Mouse (Mus musculus) stomach, embryonic 16.5 days (tissue): ENCODE results near the gene Rcor2. TPM values are rescaled to one million over a fixed set of nuclear protein-coding genes. Genes with fewer than 3 reads are reported as not detected.

Experiments used
- ATAC-seq: fragments of 200-750 bp; cut with Nextera tagmentation; 2 replicates; pipeline ENCODE4 v1.8.0; 2017; ENCODE audit warnings: moderate number of reproducible peaks, moderate TSS enrichment; ENCODE audit not compliant: insufficient read depth, low FRiP score
- H3K27ac ChIP-seq: fragments of 300-500 bp; sonication (generic); 2 replicates; pipeline ENCODE4 v1.5.1; 2014; ENCODE audit warnings: low read length
- H3K27me3 ChIP-seq: fragments of 300-500 bp; sonication (generic); 2 replicates; pipeline ENCODE4 v1.6.1; 2014; ENCODE audit warnings: low read length, control low read depth, mixed read lengths; ENCODE audit not compliant: control insufficient read depth, insufficient read depth
- H3K36me3 ChIP-seq: fragments of 300-500 bp; sonication (generic); 2 replicates; pipeline ENCODE4 v1.6.1; 2014; ENCODE audit warnings: low read length; ENCODE audit not compliant: control insufficient read depth, insufficient read depth
- H3K4me1 ChIP-seq: fragments of 300-500 bp; sonication (generic); 2 replicates; pipeline ENCODE4 v1.6.1; 2014; ENCODE audit warnings: low read length, control low read depth, mixed read lengths; ENCODE audit not compliant: control insufficient read depth, insufficient read depth
- H3K4me2 ChIP-seq: fragments of 300-500 bp; sonication (generic); 2 replicates; pipeline ENCODE4 v1.6.1; 2014; ENCODE audit warnings: low read depth, low read length, mixed read lengths
- H3K4me3 ChIP-seq: fragments of 300-500 bp; sonication (generic); replicated peaks from 2 replicates; pipeline ENCODE4 v1.5.1; 2014; ENCODE audit warnings: mild to moderate bottlenecking, low read length
- H3K9ac ChIP-seq: fragments of 300-500 bp; sonication (generic); 2 replicates; pipeline ENCODE4 v1.6.1; 2014; ENCODE audit warnings: low read length
- H3K9me3 ChIP-seq: fragments of 300-500 bp; sonication (generic); replicated peaks from 2 replicates; pipeline ENCODE4 v1.6.1; 2016; ENCODE audit warnings: low read length, control low read depth; ENCODE audit not compliant: control insufficient read depth
- WGBS: fragments of 180-500 bp; shearing (Covaris S2); extraction: QIAGEN DNeasy Blood & Tissue Kit; methylation state at CpG from one replicate; pipeline ENCODE4 v1.1.7; 2014; 5-methylcytosine and 5-hydroxymethylcytosine counted together
- polyA plus RNA-seq: library from polyadenylated mRNA; unstranded; fragments of >200 nt; fragmentation: Nextera tagmentation; extraction: Ambion mirVana; gene quantifications from 2 replicates; pipeline ENCODE4 v1.2.1, GENCODE M21; 2015

Rcor2 gene
- polyA plus RNA-seq, 1 experiment from 2014 or later = 5.4 TPM

GRCm38 (mm10) chr19:7280557-7281330 lies 13.6 kb downstream of the Rcor2 start:
- Histone ChIP-seq H3K9me3 (no peaks in the 10 kb centered on the region), H3K27ac (peak overlapping the region; percentile 7; the same call in 1 of the 2 replicates), H3K9ac (no peak overlapping the region), H3K4me1 (peaks cover 18% of the 10 kb centered on the region), H3K4me3 (no peak overlapping the region), H3K27me3 (no peaks in the 10 kb centered on the region), H3K4me2 (no peak overlapping the region), H3K36me3 (peaks cover 26% of the 10 kb centered on the region)
- ATAC-seq = no peak
- 80% methylated on average over 18 of the region's 18 CpGs for WGBS

- 87% methylated on average over 12 of the region's 12 CpGs for WGBS
- no peaks in the 10 kb centered on the region for H3K9me3 ChIP-seq
- H3K4me3 ChIP-seq = no peak overlapping the region
- no peak overlapping the region for H3K27ac ChIP-seq
- ATAC-seq = no peak
- no peaks in the 10 kb centered on the region for H3K27me3 ChIP-seq
- H3K36me3 ChIP-seq = peaks cover 30% of the 10 kb centered on the region
- no peaks in the 10 kb centered on the region for H3K4me1 ChIP-seq
- no peak overlapping the region for H3K4me2 ChIP-seq
- no peak overlapping the region for H3K9ac ChIP-seq
Measured at GRCm38 (mm10) chr19:7286563-7287315, 19.6 kb downstream of the Rcor2 start.

GRCm38 (mm10) chr19:7288288-7288687 lies 21.2 kb downstream of the Rcor2 start:
- H3K4me1 ChIP-seq = peaks cover 6% of the 10 kb centered on the region; the same call in 1 of the 2 replicates
- peaks cover 24% of the 10 kb centered on the region for H3K36me3 ChIP-seq
- H3K27me3 ChIP-seq = no peaks in the 10 kb centered on the region
- no peak overlapping the region for H3K4me2 ChIP-seq
- 81% methylated on average over 3 of the region's 3 CpGs for WGBS
- no peak overlapping the region for H3K4me3 ChIP-seq
- ATAC-seq = no peak
- no peak overlapping the region for H3K9ac ChIP-seq
- H3K27ac ChIP-seq = no peak overlapping the region
- no peaks in the 10 kb centered on the region for H3K9me3 ChIP-seq

- ATAC-seq = no peak
Measured at GRCm38 (mm10) chr19:7289767-7290166, 22.6 kb downstream of the Rcor2 start.

GRCm38 (mm10) chr19:7291958-7292709 lies 25.0 kb downstream of the Rcor2 start:
- no peak overlapping the region for H3K9ac ChIP-seq
- H3K27me3 ChIP-seq = no peaks in the 10 kb centered on the region
- H3K27ac ChIP-seq = no peak overlapping the region
- no peak for ATAC-seq
- no peak overlapping the region for H3K4me3 ChIP-seq
- 78% methylated on average over 7 of the region's 7 CpGs for WGBS
- H3K4me1 ChIP-seq = peaks cover 32% of the 10 kb centered on the region
- H3K9me3 ChIP-seq = no peaks in the 10 kb centered on the region
- no peak overlapping the region; the same call in 1 of the 2 replicates for H3K4me2 ChIP-seq
- H3K36me3 ChIP-seq = no peaks in the 10 kb centered on the region

More at GRCm38 (mm10) chr19:7289767-7290166, 22.6 kb downstream of the Rcor2 start:
- Histone ChIP-seq H3K27me3 (no peaks in the 10 kb centered on the region), H3K4me2 (no peak overlapping the region), H3K4me3 (no peak overlapping the region), H3K27ac (no peak overlapping the region; the same call in 1 of the 2 replicates), H3K36me3 (peaks cover 18% of the 10 kb centered on the region), H3K4me1 (peaks cover 20% of the 10 kb centered on the region), H3K9me3 (no peaks in the 10 kb centered on the region), H3K9ac (no peak overlapping the region)
- 21% methylated on average over 2 of the region's 2 CpGs for WGBS

- peak overlapping the region; percentile 66 for H3K9ac ChIP-seq
Measured at GRCm38 (mm10) chr19:7294098-7294876, 27.2 kb downstream of the Rcor2 start.

GRCm38 (mm10) chr19:7295071-7295658 lies 28.0 kb downstream of the Rcor2 start:
- peak overlapping the region; percentile 33 for H3K4me3 ChIP-seq
- peak; percentile 83 for ATAC-seq
- peak overlapping the region; percentile 48 for H3K4me2 ChIP-seq
- WGBS = 30% methylated on average over 15 of the region's 15 CpGs
- H3K4me1 ChIP-seq = peaks cover 32% of the 10 kb centered on the region
- peak overlapping the region; percentile 89 for H3K27ac ChIP-seq
- H3K27me3 ChIP-seq = no peaks in the 10 kb centered on the region
- no peaks in the 10 kb centered on the region for H3K36me3 ChIP-seq
- peak overlapping the region; percentile 66 for H3K9ac ChIP-seq
- no peaks in the 10 kb centered on the region for H3K9me3 ChIP-seq

More at GRCm38 (mm10) chr19:7294098-7294876, 27.2 kb downstream of the Rcor2 start:
- Histone ChIP-seq H3K27me3 (no peaks in the 10 kb centered on the region), H3K9me3 (no peaks in the 10 kb centered on the region), H3K4me3 (peak overlapping the region; percentile 33), H3K4me2 (peak overlapping the region; percentile 48), H3K27ac (peak overlapping the region; percentile 89), H3K4me1 (peaks cover 32% of the 10 kb centered on the region), H3K36me3 (no peaks in the 10 kb centered on the region)
- WGBS = 55% methylated on average over 8 of the region's 8 CpGs
- ATAC-seq = no peak

- no peak for ATAC-seq
- Histone ChIP-seq H3K4me2 (peak overlapping the region; percentile 48; the same call in 1 of the 2 replicates), H3K4me3 (no peak overlapping the region), H3K27ac (peak overlapping the region; percentile 89), H3K4me1 (peaks cover 32% of the 10 kb centered on the region), H3K9me3 (no peaks in the 10 kb centered on the region), H3K9ac (peak overlapping the region; percentile 7; the same call in 1 of the 2 replicates), H3K27me3 (no peaks in the 10 kb centered on the region), H3K36me3 (no peaks in the 10 kb centered on the region)
- 68% methylated on average over 4 of the region's 4 CpGs for WGBS
Measured at GRCm38 (mm10) chr19:7295959-7296358, 28.8 kb downstream of the Rcor2 start.
